Mouse (Mus musculus) mesoderm, embryonic 11.5 days (tissue): ENCODE measurements at regions not wholly inside any gene's neighbourhood (a gene's known extent, or its start where the extent isn't known, plus 50 kb on each side); places are given as distances from the start of the nearest gene placed in this dataset.
A peak's percentile ranks its signal among the peaks of the same experiment; 100 is the strongest.

Source experiments
- DNase-seq: peaks from one replicate; pipeline ENCODE4 v3.0.0-alpha.2; 2012; ENCODE audit warnings: low read depth, low spot score

- DNase-seq = peak; percentile 79
These were observed 218.3 kb downstream of the Myo1b start for GRCm38 (mm10) chr1:51697265-51698192.

DNA sequence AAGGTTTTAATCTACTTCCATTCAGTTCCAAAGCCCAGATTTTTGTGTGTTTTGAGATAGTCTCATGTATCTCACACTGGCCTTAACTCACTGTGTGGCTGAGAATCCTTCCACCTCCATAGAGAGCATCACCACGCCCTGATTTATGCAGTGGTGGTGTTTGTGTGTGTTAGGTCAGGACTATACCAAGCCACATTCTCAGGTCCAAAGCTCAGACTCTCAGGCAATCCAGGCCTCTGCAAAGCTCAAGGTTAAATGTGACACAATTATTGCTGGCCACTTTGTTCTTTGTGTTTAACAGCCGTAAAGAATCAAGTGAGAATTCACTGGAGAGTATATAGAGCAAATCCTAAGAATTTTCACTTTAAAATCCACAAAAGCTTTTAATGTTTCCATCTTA lies 218.2 kb upstream of the Nabp1 start:
- DNase-seq = no peak

- no peak for DNase-seq
These were observed 212.7 kb upstream of the Nabp1 start for GRCm38 (mm10) chr1:51690878-51691277.

DNA sequence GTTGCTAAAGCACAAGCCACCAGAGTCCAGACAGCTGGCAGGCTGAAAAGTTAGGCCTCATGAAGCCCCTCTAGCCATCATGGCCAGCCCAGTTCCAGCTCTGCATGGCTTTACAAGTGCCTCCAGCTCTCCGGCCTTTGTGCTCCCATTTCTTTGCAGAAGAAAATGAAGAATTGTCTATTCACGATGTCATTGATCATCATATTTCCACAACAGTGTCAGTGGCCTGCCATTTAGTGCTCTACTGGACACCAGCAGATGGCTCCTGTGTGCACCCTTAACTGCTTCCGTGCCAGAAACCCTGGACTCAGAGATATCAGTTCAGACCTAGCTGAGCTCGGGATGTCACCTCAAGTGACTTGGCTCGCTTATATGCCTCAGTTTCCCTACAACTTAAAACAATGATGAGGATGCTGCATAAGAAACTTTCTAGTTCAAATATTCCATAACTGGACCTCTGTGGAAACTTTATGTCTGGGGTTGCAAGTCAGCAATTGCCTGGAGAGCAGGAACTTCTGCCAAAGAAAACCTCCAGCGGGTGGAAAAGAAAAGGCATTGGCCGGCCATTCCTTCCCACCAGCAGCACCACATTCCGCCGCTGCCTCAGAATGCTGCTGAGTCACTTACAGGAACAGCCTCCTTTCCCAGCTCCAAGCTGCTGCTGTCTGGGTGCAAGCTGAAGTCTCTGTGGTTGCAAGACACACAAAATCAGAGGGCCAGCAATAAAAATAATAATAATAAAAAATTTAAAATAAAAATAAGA lies 211.4 kb upstream of the Nabp1 start:
- no peak for DNase-seq

DNA sequence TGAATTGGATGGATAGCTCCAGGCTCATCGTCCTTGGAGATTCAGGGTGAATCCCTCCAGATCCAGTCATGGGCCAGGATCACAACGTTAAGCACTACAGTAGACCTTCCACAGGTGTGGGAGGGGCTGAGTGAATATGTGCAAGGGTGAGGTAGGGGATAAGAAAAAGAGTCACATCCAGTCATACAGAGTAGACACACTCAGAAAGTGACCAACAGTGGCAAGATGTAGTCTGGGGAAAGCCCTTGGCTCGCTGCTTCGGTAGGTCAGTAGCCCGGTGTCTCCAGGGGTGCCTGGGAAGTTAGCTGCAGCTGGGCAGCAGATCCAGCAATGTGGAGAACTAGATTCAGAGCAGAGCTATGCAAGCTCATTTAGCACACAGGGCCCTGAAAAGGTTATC lies 210.7 kb upstream of the Nabp1 start:
- DNase-seq = no peak

DNA sequence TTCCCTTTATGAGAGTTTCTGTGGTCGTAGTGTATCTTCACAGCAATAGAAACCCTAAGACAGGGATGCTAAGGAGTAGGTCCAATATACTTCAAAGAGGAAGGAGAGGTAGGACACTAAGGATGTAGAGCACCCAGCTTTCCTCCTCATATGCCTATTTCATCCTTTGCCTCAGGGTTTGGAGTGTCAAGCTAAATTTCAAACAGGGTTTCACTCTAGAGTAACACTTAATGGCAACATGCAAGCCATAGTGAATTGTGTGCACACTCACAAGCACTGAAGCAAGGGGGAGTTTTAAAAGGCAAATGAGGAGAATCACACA lies 210.0 kb upstream of the Nabp1 start:
- no peak for DNase-seq

GRCm38 (mm10) chr1:51687484-51688223 lies 209.4 kb upstream of the Nabp1 start:
- DNase-seq = no peak

GRCm38 (mm10) chr1:51686759-51687158 lies 208.5 kb upstream of the Nabp1 start:
- no peak for DNase-seq

DNA sequence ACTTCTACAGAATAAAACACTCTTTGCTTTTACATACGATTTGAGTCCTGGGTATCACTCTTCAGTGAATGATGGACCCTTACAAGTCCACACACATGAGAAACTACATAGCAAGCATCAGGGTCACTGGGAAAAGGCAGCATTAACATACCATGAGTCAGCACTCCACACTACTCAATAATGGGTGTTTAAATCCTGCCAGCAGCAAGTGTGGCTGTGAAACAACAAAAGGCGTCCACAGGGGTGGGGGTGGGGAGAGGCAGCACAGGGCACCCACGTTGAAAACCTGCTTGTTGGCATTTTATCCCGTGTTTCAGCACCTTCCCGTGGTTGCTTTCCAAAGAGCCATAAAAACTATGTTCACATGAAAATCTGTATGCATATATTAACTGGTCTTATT lies 204.0 kb upstream of the Nabp1 start:
- no peak for DNase-seq

DNA sequence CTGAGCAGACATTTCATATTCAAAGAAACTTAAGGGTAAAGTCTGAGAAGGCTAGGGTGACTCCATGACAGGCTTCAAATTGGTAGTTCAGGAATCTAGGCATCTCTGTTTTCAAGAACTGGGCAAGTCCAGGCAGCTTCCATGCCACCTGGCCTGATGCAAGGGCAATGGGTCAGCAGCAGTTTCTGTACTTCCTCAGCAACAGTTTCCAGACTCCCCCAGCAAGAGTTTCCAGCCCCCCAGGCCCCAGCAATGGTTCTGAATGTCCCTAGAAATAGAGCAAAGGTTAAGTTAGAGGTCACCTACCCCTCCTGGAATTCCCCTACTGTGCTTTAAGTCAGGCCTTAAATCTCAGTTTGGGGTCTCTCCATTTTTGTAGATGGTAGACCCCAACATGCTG lies 203.6 kb upstream of the Nabp1 start:
- no peak for DNase-seq

DNA sequence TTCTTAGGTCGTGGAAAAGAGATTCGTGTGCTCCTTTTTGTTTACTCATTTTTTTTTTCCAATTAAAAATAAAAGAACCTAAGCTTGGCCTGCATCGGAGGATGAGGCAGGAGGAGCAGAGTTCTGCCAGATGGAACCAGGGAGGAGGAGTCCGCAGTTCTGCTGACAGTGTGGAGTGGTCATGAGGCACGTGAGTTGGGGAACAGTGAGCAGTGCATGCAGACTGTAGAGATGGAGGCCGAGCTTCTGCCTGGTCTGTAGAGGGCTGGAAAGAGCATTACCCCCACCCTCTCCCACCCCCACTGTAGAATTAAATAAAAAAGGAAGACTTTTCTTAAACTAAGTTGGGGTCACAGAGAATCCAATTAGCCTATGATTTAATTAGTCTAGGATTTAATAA lies 202.5 kb upstream of the Nabp1 start:
- no peak for DNase-seq

GRCm38 (mm10) chr1:51678290-51678928 lies 200.2 kb upstream of the Nabp1 start:
- peak; percentile 36 for DNase-seq

DNA sequence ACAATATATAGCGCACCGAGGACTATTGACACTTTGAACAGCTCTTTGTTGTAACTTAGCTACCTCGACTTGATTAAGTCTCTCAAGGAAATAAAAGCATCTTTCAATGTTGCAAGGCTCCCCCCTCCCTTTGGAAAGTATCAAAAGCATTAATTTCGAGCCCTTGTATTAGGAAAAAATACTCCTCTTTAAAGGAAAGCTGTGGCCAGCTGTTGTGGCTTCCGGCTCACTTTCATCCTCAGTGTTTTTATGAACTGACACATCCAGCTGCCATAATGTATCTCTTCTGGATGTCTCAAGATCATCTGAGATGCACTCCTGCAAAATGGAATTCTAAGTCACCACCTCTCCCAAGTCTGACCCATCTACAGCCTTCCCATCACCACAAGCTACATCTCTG lies 199.6 kb upstream of the Nabp1 start:
- DNase-seq = no peak

DNA sequence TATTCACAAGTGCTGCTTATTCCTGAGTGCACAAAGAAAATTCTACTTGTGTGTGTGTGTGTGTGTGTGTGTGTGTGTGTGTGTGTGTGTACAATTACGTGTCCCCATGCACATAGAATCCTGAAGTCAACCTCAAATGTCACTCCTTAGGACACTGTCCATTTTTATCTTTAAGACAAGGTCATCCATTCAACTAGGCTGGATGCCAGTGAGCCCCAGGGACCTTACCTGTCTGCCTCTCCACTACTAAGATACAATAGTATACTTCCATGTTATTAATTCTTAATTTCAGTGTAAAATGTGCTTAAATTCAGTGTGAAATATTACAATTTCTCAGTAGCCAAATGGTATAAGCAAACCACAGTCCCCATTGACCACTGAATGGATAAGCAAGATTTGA lies 193.5 kb upstream of the Nabp1 start:
- no peak for DNase-seq

DNA sequence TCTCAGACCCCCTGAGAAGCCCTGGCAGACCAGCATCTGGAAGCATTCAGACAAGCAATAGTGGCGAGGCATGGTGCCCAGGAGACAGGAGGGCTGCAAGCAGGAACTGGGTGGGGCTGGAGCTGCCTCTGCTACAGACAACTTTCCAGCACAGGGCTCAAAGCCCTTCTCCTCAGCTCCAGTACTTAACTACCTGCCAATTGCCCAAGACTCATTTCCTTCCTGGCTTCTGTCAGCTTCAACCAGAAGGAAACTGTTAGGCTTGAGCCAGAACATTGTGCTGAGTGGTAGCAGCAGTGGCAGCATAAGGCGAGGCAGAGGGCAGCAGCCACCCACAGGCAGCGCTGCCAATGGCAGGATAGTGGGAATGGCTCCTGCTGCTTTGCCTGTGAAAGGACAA lies 193.1 kb upstream of the Nabp1 start:
- no peak for DNase-seq

- DNase-seq = no peak
These were observed 191.8 kb upstream of the Nabp1 start for GRCm38 (mm10) chr1:51670009-51670408.

- DNase-seq = no peak
These were observed 190.7 kb upstream of the Nabp1 start for GRCm38 (mm10) chr1:51668881-51669280.

DNA sequence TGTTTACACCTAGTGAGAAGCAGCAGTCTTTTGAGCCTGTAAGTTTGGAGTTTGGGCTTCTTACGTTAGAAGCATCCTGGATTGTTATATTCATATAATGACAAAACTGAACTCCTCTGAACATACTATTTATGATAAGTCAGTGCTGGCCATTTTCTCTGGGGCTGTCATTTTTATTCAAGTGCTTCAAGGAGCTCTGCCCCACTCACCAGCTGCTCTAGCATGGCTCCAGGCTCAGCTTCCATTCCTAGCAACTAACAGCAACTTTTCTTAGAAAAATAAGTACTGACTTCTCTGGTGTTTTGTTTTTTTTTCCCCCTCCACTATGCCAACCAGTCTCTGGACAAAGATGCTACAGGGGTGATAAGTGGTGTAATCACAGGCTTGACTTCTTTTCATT lies 182.3 kb upstream of the Nabp1 start:
- no peak for DNase-seq

DNA sequence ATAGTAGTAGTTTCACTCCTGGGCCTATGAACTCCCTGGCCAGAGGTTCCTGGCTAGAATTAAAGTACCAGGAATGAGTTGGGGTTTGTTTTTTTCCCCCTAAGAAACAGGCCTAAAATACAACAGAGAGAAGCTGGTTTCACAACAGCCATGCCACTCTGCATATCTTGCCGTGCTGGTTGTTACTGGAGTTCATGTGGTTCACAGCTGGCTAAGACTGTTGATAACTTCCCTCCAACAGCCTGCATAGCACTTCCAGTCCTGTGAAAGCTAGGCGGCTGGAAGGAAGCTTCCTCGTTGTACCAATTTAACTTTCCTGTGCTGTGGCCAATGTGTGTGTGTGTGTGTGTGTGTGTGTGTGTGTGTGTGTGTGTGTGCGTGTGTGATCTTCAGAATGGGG lies 179.0 kb upstream of the Nabp1 start:
- no peak for DNase-seq

GRCm38 (mm10) chr1:51650653-51650995 lies 172.4 kb upstream of the Nabp1 start:
- DNase-seq = peak; percentile 53

- DNase-seq = peak; percentile 50
These were observed 171.9 kb upstream of the Nabp1 start for GRCm38 (mm10) chr1:51649963-51650652.
